Mouse (Mus musculus) urinary bladder, adult 18-20 months (tissue): ENCODE data around the gene Ccdc97.

ENCODE experiments used
- DNase-seq, 2 experiments: peaks; one replicate each; pipeline ENCODE4 v3.0.0; 2022; ENCODE audit warnings: low spot score in 2 of 2, mixed read lengths in 2 of 2

The Ccdc97 gene

GRCm38 (mm10) chr7:25669158-25669557 lies 49.7 kb downstream of the Ccdc97 start:
- DNase-seq = no peak

- DNase-seq = no peak
Measured at GRCm38 (mm10) chr7:25666381-25666780, 52.5 kb downstream of the Ccdc97 start.
